Mouse (Mus musculus): ENCODE measurements at regions not wholly inside any gene's neighbourhood (a gene's known extent, or its start where the extent isn't known, plus 50 kb on each side); places are given as distances from the start of the nearest gene placed in this dataset.

DNA sequence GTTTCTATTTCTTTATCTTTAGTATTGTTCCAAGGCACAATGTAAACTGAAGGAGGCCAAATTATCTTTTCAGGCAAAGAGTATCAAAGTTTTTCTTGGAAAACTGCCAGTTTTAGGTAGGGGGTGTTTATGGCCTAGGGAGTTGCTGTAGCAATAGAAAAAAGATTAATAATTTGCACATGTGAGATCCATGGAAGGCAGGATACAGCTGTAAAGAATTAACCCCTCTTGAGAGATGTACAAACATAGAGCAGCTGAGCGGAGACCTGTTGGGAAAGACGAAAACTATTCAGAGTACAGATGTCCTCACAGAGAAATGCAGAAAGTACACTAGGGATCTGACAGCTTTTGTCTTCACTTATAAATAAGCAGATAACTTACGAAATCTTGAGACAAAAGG lies 176.8 kb downstream of the Fign start:
- Histone ChIP-seq H3K36me3 (replicated peaks) (no peaks in the 10 kb centered on the region), H3K4me2 (no peak overlapping the region), H3K27me3 (replicated peaks) (no peaks in the 10 kb centered on the region), H3K27ac (no peak overlapping the region), H3K4me3 (no peak overlapping the region), H3K9me3 (no peaks in the 10 kb centered on the region), H3K9ac (no peak overlapping the region), H3K4me1 (peaks cover 14% of the 10 kb centered on the region)
- 0 out of 2 replicates have a peak, but pooled peaks have one; percentile 37 for ATAC-seq (replicated peaks)
- 29% methylated on average over 3 of the region's 3 CpGs for WGBS

DNA sequence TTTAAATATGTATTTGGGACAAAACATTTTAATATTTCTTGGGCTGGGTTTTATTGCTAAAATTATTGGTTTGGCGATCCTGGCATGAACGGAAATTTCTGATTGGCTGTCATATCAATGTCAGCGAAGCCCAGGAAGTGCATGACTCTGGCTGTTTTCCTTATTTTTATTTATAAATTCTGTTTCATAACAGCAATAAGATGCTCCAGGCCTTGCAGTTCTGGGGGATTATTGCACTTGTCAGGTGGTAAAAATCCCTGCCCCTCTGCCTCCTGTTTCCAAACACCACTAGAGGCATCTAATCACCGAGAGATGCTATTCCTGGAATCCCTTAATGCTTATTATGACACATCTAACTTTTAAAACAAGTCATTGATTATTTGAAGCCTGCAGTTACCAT lies 177.8 kb downstream of the Fign start:
- Histone ChIP-seq H3K36me3 (replicated peaks) (no peaks in the 10 kb centered on the region), H3K9me3 (no peaks in the 10 kb centered on the region), H3K4me3 (no peak overlapping the region), H3K27me3 (replicated peaks) (no peaks in the 10 kb centered on the region), H3K27ac (no peak overlapping the region), H3K9ac (no peak overlapping the region), H3K4me2 (no peak overlapping the region), H3K4me1 (peaks cover 14% of the 10 kb centered on the region)
- WGBS: 65% methylated on average over 4 of the region's 4 CpGs
- 0 out of 2 replicates have a peak, but pooled peaks have one; percentile 56 for ATAC-seq (replicated peaks)

GRCm38 (mm10) chr2:63900644-63901043 lies 197.2 kb downstream of the Fign start:
- Histone ChIP-seq H3K4me3 (no peak overlapping the region), H3K36me3 (replicated peaks) (no peaks in the 10 kb centered on the region), H3K4me2 (no peak overlapping the region), H3K27me3 (replicated peaks) (no peaks in the 10 kb centered on the region), H3K9ac (no peak overlapping the region), H3K9me3 (no peaks in the 10 kb centered on the region), H3K27ac (no peak overlapping the region), H3K4me1 (no peaks in the 10 kb centered on the region)
- no peak for ATAC-seq (replicated peaks)

- H3K9me3 ChIP-seq: no peaks in the 10 kb centered on the region
- no peak overlapping the region for H3K27ac ChIP-seq
- no peak for ATAC-seq (replicated peaks)
- no peaks in the 10 kb centered on the region for H3K36me3 ChIP-seq (replicated peaks)
- no peak overlapping the region for H3K4me3 ChIP-seq
- no peaks in the 10 kb centered on the region for H3K4me1 ChIP-seq
- no peak overlapping the region for H3K4me2 ChIP-seq
- 75% methylated on average over 6 of the region's 6 CpGs for WGBS
- H3K27me3 ChIP-seq (replicated peaks): no peaks in the 10 kb centered on the region
- H3K9ac ChIP-seq: no peak overlapping the region
Observed at GRCm38 (mm10) chr2:63878477-63878876, 219.4 kb downstream of the Fign start.

- Histone ChIP-seq H3K4me1 (no peaks in the 10 kb centered on the region), H3K9ac (no peak overlapping the region), H3K4me2 (no peak overlapping the region), H3K4me3 (no peak overlapping the region), H3K27ac (no peak overlapping the region), H3K27me3 (replicated peaks) (no peaks in the 10 kb centered on the region), H3K36me3 (replicated peaks) (no peaks in the 10 kb centered on the region), H3K9me3 (no peaks in the 10 kb centered on the region)
- ATAC-seq (replicated peaks): no peak
Observed at GRCm38 (mm10) chr2:63877387-63877786, 220.5 kb downstream of the Fign start.

DNA sequence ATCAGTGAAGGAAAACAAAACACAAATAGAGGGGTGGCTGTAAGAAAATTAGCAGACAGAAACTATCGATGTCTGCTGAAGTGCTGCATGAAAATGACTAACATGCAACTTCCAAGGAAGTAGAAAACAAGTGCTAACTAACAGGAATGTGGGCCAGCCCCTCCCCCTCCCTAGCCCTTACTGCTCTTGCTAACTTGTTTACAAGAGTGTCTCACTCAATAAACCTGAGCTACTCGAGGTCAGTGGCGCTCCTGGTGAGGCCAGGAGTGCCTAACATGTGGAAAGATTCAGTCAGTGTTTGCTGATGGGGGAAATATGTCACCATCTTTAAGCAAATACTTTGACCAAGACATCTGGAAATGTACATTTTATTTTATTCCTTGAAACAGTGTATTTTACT lies 221.5 kb downstream of the Fign start:
- H3K4me2 ChIP-seq: no peak overlapping the region
- H3K4me3 ChIP-seq: no peak overlapping the region
- ATAC-seq (replicated peaks): no peak
- no peaks in the 10 kb centered on the region for H3K36me3 ChIP-seq (replicated peaks)
- no peaks in the 10 kb centered on the region for H3K9me3 ChIP-seq
- H3K4me1 ChIP-seq: no peaks in the 10 kb centered on the region
- 34% methylated on average over 3 of the region's 3 CpGs for WGBS
- no peak overlapping the region for H3K27ac ChIP-seq
- H3K27me3 ChIP-seq (replicated peaks): no peaks in the 10 kb centered on the region
- H3K9ac ChIP-seq: no peak overlapping the region

- Histone ChIP-seq H3K27ac (no peak overlapping the region), H3K36me3 (replicated peaks) (no peaks in the 10 kb centered on the region), H3K4me1 (no peaks in the 10 kb centered on the region), H3K9me3 (no peaks in the 10 kb centered on the region), H3K27me3 (replicated peaks) (no peaks in the 10 kb centered on the region), H3K9ac (no peak overlapping the region), H3K4me2 (no peak overlapping the region), H3K4me3 (no peak overlapping the region)
- ATAC-seq (replicated peaks): no peak
- WGBS: 24% methylated on average over 4 of the region's 4 CpGs
Observed at GRCm38 (mm10) chr2:63875101-63875500, 222.7 kb downstream of the Fign start.

- Histone ChIP-seq H3K36me3 (replicated peaks) (no peaks in the 10 kb centered on the region), H3K9ac (no peak overlapping the region), H3K4me2 (no peak overlapping the region), H3K4me3 (no peak overlapping the region), H3K27ac (no peak overlapping the region), H3K9me3 (no peaks in the 10 kb centered on the region), H3K4me1 (no peaks in the 10 kb centered on the region), H3K27me3 (replicated peaks) (no peaks in the 10 kb centered on the region)
- 74% methylated on average over 8 of the region's 8 CpGs for WGBS
- ATAC-seq (replicated peaks): no peak
Observed at GRCm38 (mm10) chr2:63866524-63866923, 231.3 kb downstream of the Fign start.

DNA sequence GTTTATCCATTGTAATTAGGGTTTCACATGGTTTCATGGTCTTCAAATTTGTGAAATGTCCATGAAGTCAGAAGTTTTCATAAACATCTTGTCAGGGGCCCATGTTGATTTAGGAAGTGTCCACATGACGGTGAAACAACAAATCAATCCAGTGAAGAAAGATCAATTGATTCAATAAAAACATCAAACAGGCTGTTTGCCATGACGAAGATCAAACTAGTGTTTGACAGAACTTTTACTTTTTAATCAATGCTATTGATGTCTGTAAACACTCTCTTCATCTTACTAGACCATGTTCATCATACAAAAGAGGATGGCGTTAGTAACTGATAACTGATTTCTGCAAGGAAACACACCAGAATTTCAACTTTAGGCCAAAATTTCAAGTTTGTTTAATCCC lies 236.0 kb downstream of the Fign start:
- no peak overlapping the region for H3K4me2 ChIP-seq
- 90% methylated on average over 3 of the region's 3 CpGs for WGBS
- no peak for ATAC-seq (replicated peaks)
- no peak overlapping the region for H3K4me3 ChIP-seq
- H3K9ac ChIP-seq: no peak overlapping the region
- no peaks in the 10 kb centered on the region for H3K27me3 ChIP-seq (replicated peaks)
- 0 out of 2 replicates have a peak, but pooled peaks cover 1% of the 10 kb centered on the region for H3K4me1 ChIP-seq
- H3K9me3 ChIP-seq: no peaks in the 10 kb centered on the region
- H3K36me3 ChIP-seq (replicated peaks): no peaks in the 10 kb centered on the region
- H3K27ac ChIP-seq: no peak overlapping the region

GRCm38 (mm10) chr2:63856462-63857054 lies 241.3 kb downstream of the Fign start:
- Histone ChIP-seq H3K4me3 (no peak overlapping the region), H3K9ac (no peak overlapping the region), H3K27me3 (replicated peaks) (no peaks in the 10 kb centered on the region), H3K4me2 (no peak overlapping the region), H3K4me1 (peaks cover 11% of the 10 kb centered on the region; the same call in 1 of the 2 replicates), H3K27ac (no peak overlapping the region), H3K36me3 (replicated peaks) (no peaks in the 10 kb centered on the region), H3K9me3 (no peaks in the 10 kb centered on the region)
- 34% methylated on average over 11 of the region's 11 CpGs for WGBS
- ATAC-seq (replicated peaks): peak; percentile 71

GRCm38 (mm10) chr2:63855476-63855875 lies 242.4 kb downstream of the Fign start:
- Histone ChIP-seq H3K4me1 (peaks cover 11% of the 10 kb centered on the region; the same call in 1 of the 2 replicates), H3K27ac (no peak overlapping the region), H3K9ac (no peak overlapping the region), H3K9me3 (no peaks in the 10 kb centered on the region), H3K27me3 (replicated peaks) (no peaks in the 10 kb centered on the region), H3K36me3 (replicated peaks) (no peaks in the 10 kb centered on the region), H3K4me3 (no peak overlapping the region), H3K4me2 (no peak overlapping the region)
- ATAC-seq (replicated peaks): no peak
- whole genome bisulfite sequencing: 90% methylated on average over 5 of the region's 5 CpGs

DNA sequence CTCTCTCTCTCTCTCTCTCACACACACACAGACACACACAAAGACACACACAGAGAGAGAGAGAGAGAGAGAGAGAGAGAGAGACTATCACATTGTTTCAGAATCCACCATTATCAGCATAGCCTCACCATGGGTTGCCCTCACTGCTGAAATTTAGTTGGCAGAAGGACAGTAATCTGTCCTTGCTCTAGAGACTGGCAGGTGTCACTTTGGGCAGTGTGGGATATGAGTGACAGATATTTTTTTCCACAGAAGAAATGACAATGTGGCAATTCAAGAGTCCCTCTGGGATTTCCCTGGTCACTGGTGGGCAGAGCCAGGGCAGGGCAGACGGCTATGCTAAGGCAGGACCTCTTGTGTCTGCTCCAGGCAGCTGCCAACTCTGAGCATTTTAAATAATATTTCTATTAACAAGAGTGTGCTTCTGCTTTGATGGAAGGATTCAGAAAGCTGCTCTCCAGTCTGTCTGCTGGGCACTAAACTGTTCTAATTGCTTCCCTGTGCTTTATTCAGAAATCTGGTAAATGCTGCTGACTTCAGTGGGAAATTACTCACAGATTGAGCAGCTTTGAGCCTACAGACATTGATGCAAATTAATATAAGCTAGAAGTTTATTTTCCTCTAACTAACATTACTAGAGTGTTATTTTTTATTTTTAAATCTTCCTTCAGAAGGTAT lies 243.5 kb downstream of the Fign start:
- 23% methylated on average over 1 of the region's 1 CpGs for WGBS
- Histone ChIP-seq H3K36me3 (replicated peaks) (no peaks in the 10 kb centered on the region), H3K4me1 (peaks cover 11% of the 10 kb centered on the region; the same call in 1 of the 2 replicates), H3K4me3 (no peak overlapping the region), H3K27ac (no peak overlapping the region), H3K4me2 (no peak overlapping the region), H3K9me3 (no peaks in the 10 kb centered on the region), H3K27me3 (replicated peaks) (no peaks in the 10 kb centered on the region), H3K9ac (no peak overlapping the region)
- ATAC-seq (replicated peaks): peak; percentile 35; the same call in 1 of the 2 replicates

GRCm38 (mm10) chr2:63853226-63853625 lies 244.6 kb downstream of the Fign start:
- no peak overlapping the region for H3K9ac ChIP-seq
- no peak overlapping the region for H3K4me3 ChIP-seq
- 49% methylated on average over 10 of the region's 10 CpGs for WGBS
- no peaks in the 10 kb centered on the region for H3K36me3 ChIP-seq (replicated peaks)
- peaks cover 11% of the 10 kb centered on the region; the same call in 1 of the 2 replicates for H3K4me1 ChIP-seq
- H3K4me2 ChIP-seq: no peak overlapping the region
- no peak for ATAC-seq (replicated peaks)
- no peaks in the 10 kb centered on the region for H3K9me3 ChIP-seq
- no peaks in the 10 kb centered on the region for H3K27me3 ChIP-seq (replicated peaks)
- no peak overlapping the region for H3K27ac ChIP-seq

Measured in midbrain, embryonic 15.5 days (tissue).